Mouse (Mus musculus) embryonic facial prominence, embryonic 15.5 days (tissue): ENCODE measurements around the gene Actl7a. TPM values are rescaled to one million over a fixed set of nuclear protein-coding genes. Genes with fewer than 3 reads are reported as not detected.

ENCODE experiments used
- ATAC-seq: fragments of 200-750 bp; cut with Nextera tagmentation; 2 replicates; pipeline ENCODE4 v1.8.0; 2017; ENCODE audit warnings: low read depth, moderate TSS enrichment; ENCODE audit not compliant: insufficient number of reproducible peaks, low FRiP score, low TSS enrichment
- H3K27ac ChIP-seq: fragments of 300-500 bp; sonication (generic); replicated peaks from 2 replicates; pipeline ENCODE4 v1.5.1; 2015; ENCODE audit warnings: mild to moderate bottlenecking, inconsistent platforms
- H3K27me3 ChIP-seq: fragments of 300-500 bp; sonication (generic); 2 replicates; pipeline ENCODE4 v1.6.1; 2015; ENCODE audit warnings: inconsistent platforms
- H3K36me3 ChIP-seq: fragments of 300-500 bp; sonication (generic); 2 replicates; pipeline ENCODE4 v1.6.1; 2015; ENCODE audit warnings: mild to moderate bottlenecking, inconsistent platforms
- H3K4me1 ChIP-seq: fragments of 300-500 bp; sonication (generic); 2 replicates; pipeline ENCODE4 v1.6.1; 2015; ENCODE audit warnings: inconsistent platforms
- H3K4me2 ChIP-seq: fragments of 300-500 bp; sonication (generic); replicated peaks from 2 replicates; pipeline ENCODE4 v1.6.1; 2015; ENCODE audit warnings: mild to moderate bottlenecking, inconsistent platforms
- H3K4me3 ChIP-seq: fragments of 300-500 bp; sonication (generic); replicated peaks from 2 replicates; pipeline ENCODE4 v1.5.1; 2015; ENCODE audit warnings: mild to moderate bottlenecking, inconsistent platforms
- H3K9ac ChIP-seq: fragments of 300-500 bp; sonication (generic); 2 replicates; pipeline ENCODE4 v1.6.1; 2015; ENCODE audit warnings: inconsistent platforms
- H3K9me3 ChIP-seq: fragments of 300-500 bp; sonication (generic); replicated peaks from 2 replicates; pipeline ENCODE4 v1.6.1; 2016; ENCODE audit warnings: inconsistent platforms
- WGBS: fragments of 180-500 bp; shearing (Covaris S2); methylation state at CpG from one replicate; pipeline ENCODE4 v1.1.7; 2015; 5-methylcytosine and 5-hydroxymethylcytosine counted together
- polyA plus RNA-seq: library from polyadenylated mRNA; unstranded; fragments of >200 nt; fragmentation: Nextera tagmentation; extraction: Ambion mirVana; gene quantifications from 2 replicates; pipeline ENCODE4 v1.2.1, GENCODE M21; 2015

Actl7a gene
- polyA plus RNA-seq, 1 experiment from 2014 or later = not detected

- H3K9ac ChIP-seq = no peak overlapping the region
- H3K4me1 ChIP-seq = no peaks in the 10 kb centered on the region
- no peak; the same call in 1 of the 2 replicates for ATAC-seq
- H3K4me2 ChIP-seq = no peak overlapping the region
- WGBS = 59% methylated on average over 6 of the region's 6 CpGs
- no peaks in the 10 kb centered on the region for H3K36me3 ChIP-seq
- H3K27ac ChIP-seq = no peak overlapping the region
- no peak overlapping the region for H3K4me3 ChIP-seq
- H3K9me3 ChIP-seq = no peaks in the 10 kb centered on the region
- H3K27me3 ChIP-seq = no peaks in the 10 kb centered on the region
These were observed 20.9 kb upstream of the Actl7a start for GRCm38 (mm10) chr4:56722346-56722745.

GRCm38 (mm10) chr4:56723237-56723636, 20.0 kb upstream of the Actl7a start:
- ATAC-seq = no peak
- Histone ChIP-seq H3K9ac (no peak overlapping the region), H3K27me3 (no peaks in the 10 kb centered on the region), H3K4me3 (no peak overlapping the region), H3K36me3 (no peaks in the 10 kb centered on the region), H3K4me2 (no peak overlapping the region), H3K4me1 (no peaks in the 10 kb centered on the region), H3K9me3 (0 out of 2 replicates have a peak, but pooled peaks cover 2% of the 10 kb centered on the region), H3K27ac (no peak overlapping the region)
- WGBS = 90% methylated on average over 6 of the region's 6 CpGs

GRCm38 (mm10) chr4:56725839-56726238, 17.4 kb upstream of the Actl7a start:
- Histone ChIP-seq H3K4me3 (no peak overlapping the region), H3K27me3 (no peaks in the 10 kb centered on the region), H3K9me3 (0 out of 2 replicates have a peak, but pooled peaks cover 2% of the 10 kb centered on the region), H3K36me3 (no peaks in the 10 kb centered on the region), H3K4me1 (no peaks in the 10 kb centered on the region), H3K9ac (no peak overlapping the region), H3K4me2 (no peak overlapping the region), H3K27ac (no peak overlapping the region)
- 52% methylated on average over 8 of the region's 8 CpGs for WGBS
- ATAC-seq = no peak

DNA sequence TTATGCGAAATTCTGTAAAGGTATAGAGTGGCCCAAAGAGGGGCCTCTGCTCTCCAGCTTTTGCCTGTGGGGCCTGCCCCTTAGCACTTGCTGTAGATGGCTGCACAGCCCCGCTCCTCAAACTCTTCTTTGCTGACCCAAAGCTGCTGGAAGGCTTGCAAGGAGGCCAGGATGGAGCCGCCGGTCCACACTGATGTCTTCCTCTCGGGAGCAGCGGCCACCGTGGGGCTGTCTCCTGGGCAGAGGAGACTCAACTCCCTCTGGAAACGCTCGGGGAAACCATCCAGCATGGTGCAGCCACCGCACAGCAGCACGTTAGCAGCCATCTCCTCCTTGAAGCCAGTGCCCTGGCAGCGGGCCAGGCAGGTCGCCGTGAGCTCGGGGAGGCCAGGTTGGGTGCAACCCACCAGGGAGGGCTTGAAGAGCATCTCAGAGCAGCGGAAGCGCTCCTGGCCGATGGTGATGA, 3.2 kb upstream of the Actl7a start, which contains the start of gene Gm26657:
TSS of gene Gm26657 (plus strand) at position 51 of the 466 bp plus-strand sequence.
- 81% methylated on average over 18 of the region's 18 CpGs for WGBS
- Histone ChIP-seq H3K27ac (no peak within 1 kb of the TSS), H3K9ac (no peak within 1 kb of the TSS), H3K4me3 (no peak within 1 kb of the TSS), H3K36me3 (peaks cover 14% of the 10 kb centered on the region; the same call in 1 of the 2 replicates), H3K9me3 (no peaks in the 10 kb centered on the region), H3K27me3 (no peaks in the 10 kb centered on the region), H3K4me2 (no peak within 1 kb of the TSS), H3K4me1 (no peaks in the 10 kb centered on the region)
- no peak for ATAC-seq

GRCm38 (mm10) chr4:56740611-56741010, 2.6 kb upstream of the Actl7a start:
- no peak overlapping the region for H3K4me3 ChIP-seq
- no peak overlapping the region for H3K4me2 ChIP-seq
- H3K4me1 ChIP-seq = no peaks in the 10 kb centered on the region
- WGBS = 97% methylated on average over 20 of the region's 20 CpGs
- no peak for ATAC-seq
- H3K27ac ChIP-seq = no peak overlapping the region
- H3K36me3 ChIP-seq = peaks cover 17% of the 10 kb centered on the region; the same call in 1 of the 2 replicates
- no peaks in the 10 kb centered on the region for H3K27me3 ChIP-seq
- H3K9ac ChIP-seq = no peak overlapping the region
- H3K9me3 ChIP-seq = no peaks in the 10 kb centered on the region

DNA sequence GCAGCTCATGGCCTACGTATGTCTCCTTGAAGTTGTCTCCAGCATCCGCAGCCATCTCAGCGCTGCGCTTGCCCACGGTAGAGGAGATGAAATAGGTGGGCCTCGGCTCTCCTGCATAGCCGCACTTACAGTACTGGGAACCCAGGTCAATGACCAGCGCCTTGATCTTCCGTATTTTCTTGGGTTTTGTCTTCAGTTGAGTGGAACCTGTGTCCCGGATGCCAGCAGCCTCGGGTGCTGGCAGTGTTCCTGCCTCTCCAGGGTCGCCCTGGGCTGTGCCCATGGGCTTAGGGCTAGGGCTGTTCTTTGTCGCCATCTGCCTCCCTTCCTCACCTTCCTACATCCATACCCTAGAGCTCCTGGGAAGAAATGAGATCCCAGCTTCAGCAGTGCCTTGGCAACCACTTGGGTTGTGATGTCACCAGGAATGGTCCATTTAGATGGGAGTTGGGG, 2.1 kb upstream of the Actl7a start, which contains the start of gene Actl7b:
TSS of gene Actl7b (minus strand) at position 403 of the 453 bp plus-strand sequence.
- no peaks in the 10 kb centered on the region for H3K27me3 ChIP-seq
- H3K4me2 ChIP-seq = no peak within 1 kb of the TSS
- H3K9ac ChIP-seq = no peak within 1 kb of the TSS
- H3K4me3 ChIP-seq = no peak within 1 kb of the TSS
- no peaks in the 10 kb centered on the region for H3K9me3 ChIP-seq
- H3K36me3 ChIP-seq = peaks cover 21% of the 10 kb centered on the region; the same call in 1 of the 2 replicates
- 89% methylated on average over 13 of the region's 13 CpGs for WGBS
- ATAC-seq = no peak
- no peaks in the 10 kb centered on the region for H3K4me1 ChIP-seq
- no peak within 1 kb of the TSS for H3K27ac ChIP-seq

DNA sequence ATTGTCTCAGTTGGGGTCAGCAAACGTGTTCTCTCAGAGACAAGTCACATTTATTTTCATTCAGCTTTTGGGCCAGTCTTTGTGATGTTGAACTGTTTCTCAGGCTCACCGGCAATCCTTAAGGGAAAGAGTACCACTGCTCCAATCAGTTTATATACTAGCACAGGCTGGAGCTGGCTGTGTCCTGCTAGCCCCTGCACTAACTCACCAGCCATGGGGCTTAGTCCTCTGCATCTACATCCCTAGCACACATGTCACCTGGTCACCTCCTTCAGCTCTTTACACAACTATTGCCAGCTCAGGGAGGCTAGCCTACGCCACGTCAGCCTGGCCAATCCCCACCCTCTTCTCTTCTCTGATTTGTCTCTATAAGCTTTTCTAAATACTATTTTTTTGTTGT, 515 bp upstream of the Actl7a start:
- Histone ChIP-seq H3K4me1 (no peaks in the 10 kb centered on the region), H3K36me3 (peaks cover 36% of the 10 kb centered on the region), H3K4me3 (no peak overlapping the region), H3K27me3 (no peaks in the 10 kb centered on the region), H3K4me2 (no peak overlapping the region), H3K9me3 (no peaks in the 10 kb centered on the region), H3K9ac (no peak overlapping the region), H3K27ac (no peak overlapping the region)
- no peak for ATAC-seq
- WGBS = 88% methylated on average over 4 of the region's 4 CpGs

- H3K27ac ChIP-seq = no peak overlapping the region
- no peak overlapping the region for H3K4me3 ChIP-seq
- ATAC-seq = no peak
- WGBS = 88% methylated on average over 2 of the region's 2 CpGs
- peaks cover 67% of the 10 kb centered on the region for H3K36me3 ChIP-seq
- H3K27me3 ChIP-seq = no peaks in the 10 kb centered on the region
- no peak overlapping the region for H3K4me2 ChIP-seq
- no peaks in the 10 kb centered on the region for H3K4me1 ChIP-seq
- H3K9me3 ChIP-seq = no peaks in the 10 kb centered on the region
- no peak overlapping the region for H3K9ac ChIP-seq
These were observed 3.1 kb downstream of the Actl7a start for GRCm38 (mm10) chr4:56746345-56746744.

DNA sequence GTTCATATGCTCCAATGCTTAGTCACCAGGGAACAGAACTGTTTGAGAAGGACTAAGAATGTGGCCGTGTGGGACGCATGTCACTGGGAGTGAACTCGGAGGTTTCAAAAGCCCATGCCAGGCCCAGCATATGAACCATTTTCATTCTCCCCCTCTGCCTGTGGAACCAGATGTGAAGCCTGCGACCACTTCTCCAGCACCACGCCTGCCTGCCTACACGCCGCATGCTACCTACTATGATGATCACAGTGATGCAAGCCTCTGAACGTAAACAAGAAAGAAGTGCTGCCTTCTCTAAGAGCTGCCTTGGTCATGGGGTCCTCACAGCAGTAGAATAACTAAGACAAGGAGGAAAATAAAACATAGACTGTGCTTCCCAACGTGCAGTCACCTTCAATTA, 4.2 kb downstream of the Actl7a start:
- H3K27me3 ChIP-seq = no peaks in the 10 kb centered on the region
- H3K27ac ChIP-seq = no peak overlapping the region
- H3K36me3 ChIP-seq = peaks cover 76% of the 10 kb centered on the region
- H3K4me3 ChIP-seq = no peak overlapping the region
- no peak overlapping the region for H3K9ac ChIP-seq
- 93% methylated on average over 9 of the region's 9 CpGs for WGBS
- no peak for ATAC-seq
- H3K4me2 ChIP-seq = no peak overlapping the region
- H3K9me3 ChIP-seq = no peaks in the 10 kb centered on the region
- H3K4me1 ChIP-seq = no peaks in the 10 kb centered on the region

GRCm38 (mm10) chr4:56756021-56756420, 12.8 kb downstream of the Actl7a start:
- Histone ChIP-seq H3K4me1 (no peaks in the 10 kb centered on the region), H3K4me3 (no peak overlapping the region), H3K9me3 (no peaks in the 10 kb centered on the region), H3K27ac (no peak overlapping the region), H3K9ac (no peak overlapping the region), H3K27me3 (no peaks in the 10 kb centered on the region), H3K4me2 (no peak overlapping the region), H3K36me3 (peaks cover 90% of the 10 kb centered on the region)
- no peak for ATAC-seq
- WGBS = 83% methylated on average over 5 of the region's 5 CpGs

- Histone ChIP-seq H3K9ac (no peak overlapping the region), H3K4me2 (no peak overlapping the region), H3K4me3 (no peak overlapping the region), H3K27ac (no peak overlapping the region), H3K4me1 (no peaks in the 10 kb centered on the region), H3K9me3 (no peaks in the 10 kb centered on the region), H3K27me3 (no peaks in the 10 kb centered on the region), H3K36me3 (peaks cover 88% of the 10 kb centered on the region)
- WGBS = 90% methylated on average over 10 of the region's 10 CpGs
- ATAC-seq = no peak
These were observed 13.9 kb downstream of the Actl7a start for GRCm38 (mm10) chr4:56756966-56757600.

GRCm38 (mm10) chr4:56757693-56758092, 14.5 kb downstream of the Actl7a start:
- Histone ChIP-seq H3K9me3 (no peaks in the 10 kb centered on the region), H3K4me1 (no peaks in the 10 kb centered on the region), H3K9ac (no peak overlapping the region), H3K36me3 (peaks cover 93% of the 10 kb centered on the region), H3K4me2 (no peak overlapping the region), H3K4me3 (no peak overlapping the region), H3K27me3 (no peaks in the 10 kb centered on the region), H3K27ac (no peak overlapping the region)
- 85% methylated on average over 1 of the region's 1 CpGs for WGBS
- no peak for ATAC-seq
